8 mouse cellular contexts compared by ENCODE assay signal in genomic region chr17:29237772-29238420, GRCm38 (mm10). TPM values are rescaled to one million over a fixed set of nuclear protein-coding genes. Genes with fewer than 3 reads are reported as not detected.
DNase-seq lines count a peak whose midpoint lies in the region; ATAC-seq and TF ChIP-seq lines count a peak whose summit lies in the region.

Cpne5 (minus strand) TSS chr17:29238167.

- H3K9me3 ChIP-seq in kidney, postnatal 0 days (replicated peaks; ENCODE audit: low read length), result no peaks in the 10 kb centered on the region
- H3K9me3 ChIP-seq in embryonic facial prominence, embryonic 10.5 days, result no peaks in the 10 kb centered on the region
- H3K9me3 ChIP-seq in limb, embryonic 12.5 days, result no peaks in the 10 kb centered on the region
- H3K9me3 ChIP-seq in neural tube, embryonic 15.5 days (replicated peaks), result no peaks in the 10 kb centered on the region

- DNase-seq in kidney, postnatal 0 days (ENCODE audit: low spot score), result no peak
- no peak for DNase-seq in kidney, postnatal 14 days
- DNase-seq in embryonic facial prominence, embryonic 10.5 days (ENCODE audit: low spot score), result peak; percentile 53
- DNase-seq in urinary bladder, postnatal 14 days (ENCODE audit: low spot score), result no peak
- no peak for DNase-seq in cerebellum, postnatal 36 days

- peak within 1 kb of the TSS; percentile 54 for H3K9ac ChIP-seq in kidney, postnatal 0 days (ENCODE audit: low read depth, low read length)
- peak within 1 kb of the TSS; percentile 67 for H3K9ac ChIP-seq in limb, embryonic 12.5 days (replicated peaks)
- peak within 1 kb of the TSS; percentile 64 for H3K9ac ChIP-seq in neural tube, embryonic 15.5 days (replicated peaks)

- ATAC-seq in kidney, postnatal 0 days (replicated peaks; ENCODE audit: low FRiP score, low read depth), result peak; percentile 37; the same call in 1 of the 2 replicates
- peak; percentile 44 for ATAC-seq in granulocyte monocyte progenitor cell, adult 5-6 weeks (replicated peaks; ENCODE audit: poor library complexity, severe bottlenecking)
- no peak for ATAC-seq in limb, embryonic 12.5 days (ENCODE audit: insufficient number of reproducible peaks, insufficient read depth, low FRiP score, low TSS enrichment, low read depth)
- peak; percentile 87 for ATAC-seq in neural tube, embryonic 15.5 days (ENCODE audit: low FRiP score)

- no peaks in the 10 kb centered on the region for H3K36me3 ChIP-seq in kidney, postnatal 0 days (ENCODE audit: insufficient read depth, low read length)
- H3K36me3 ChIP-seq in embryonic facial prominence, embryonic 10.5 days (replicated peaks), result no peaks in the 10 kb centered on the region
- H3K36me3 ChIP-seq in limb, embryonic 12.5 days, result no peaks in the 10 kb centered on the region
- no peaks in the 10 kb centered on the region for H3K36me3 ChIP-seq in neural tube, embryonic 15.5 days

- H3K4me3 ChIP-seq in kidney, postnatal 0 days (replicated peaks; ENCODE audit: low read depth, low read length), result peak within 1 kb of the TSS; percentile 61
- peak within 1 kb of the TSS; percentile 80 for H3K4me3 ChIP-seq in embryonic facial prominence, embryonic 10.5 days
- H3K4me3 ChIP-seq in limb, embryonic 12.5 days (replicated peaks), result peak within 1 kb of the TSS; percentile 68
- peak within 1 kb of the TSS; percentile 64 for H3K4me3 ChIP-seq in neural tube, embryonic 15.5 days (replicated peaks)

- WGBS in kidney, postnatal 0 days, result 2% methylated on average over 52 of the region's 73 CpGs
- 1% methylated on average over 66 of the region's 73 CpGs for WGBS in embryonic facial prominence, embryonic 10.5 days
- WGBS in limb, embryonic 12.5 days, result 0% methylated on average over 71 of the region's 73 CpGs
- under 1% methylated on average over 69 of the region's 73 CpGs for WGBS in neural tube, embryonic 15.5 days

- peak within 1 kb of the TSS; percentile 100 for H3K4me2 ChIP-seq in kidney, postnatal 0 days (ENCODE audit: low read length)
- peak within 1 kb of the TSS; percentile 100 for H3K4me2 ChIP-seq in limb, embryonic 12.5 days
- H3K4me2 ChIP-seq in neural tube, embryonic 15.5 days, result peak within 1 kb of the TSS; percentile 99

- H3K27ac ChIP-seq in kidney, postnatal 0 days, result no peak within 1 kb of the TSS
- H3K27ac ChIP-seq in embryonic facial prominence, embryonic 10.5 days (replicated peaks), result peak within 1 kb of the TSS; percentile 75
- no peak within 1 kb of the TSS for H3K27ac ChIP-seq in limb, embryonic 12.5 days
- H3K27ac ChIP-seq in neural tube, embryonic 15.5 days (replicated peaks), result peak within 1 kb of the TSS; percentile 64

- peaks cover 8% of the 10 kb centered on the region; the same call in 1 of the 2 replicates for H3K27me3 ChIP-seq in kidney, postnatal 0 days (ENCODE audit: insufficient read depth, low read length)
- H3K27me3 ChIP-seq in embryonic facial prominence, embryonic 10.5 days (replicated peaks; ENCODE audit: low read depth, poor library complexity, severe bottlenecking), result peaks cover 86% of the 10 kb centered on the region
- peaks cover 71% of the 10 kb centered on the region for H3K27me3 ChIP-seq in limb, embryonic 12.5 days
- H3K27me3 ChIP-seq in neural tube, embryonic 15.5 days (replicated peaks), result peaks cover 21% of the 10 kb centered on the region

- peaks cover 7% of the 10 kb centered on the region; the same call in 1 of the 2 replicates for H3K4me1 ChIP-seq in kidney, postnatal 0 days (replicated peaks; ENCODE audit: insufficient read depth, low read length)
- H3K4me1 ChIP-seq in embryonic facial prominence, embryonic 10.5 days, result peaks cover 39% of the 10 kb centered on the region
- H3K4me1 ChIP-seq in limb, embryonic 12.5 days (replicated peaks), result peaks cover 23% of the 10 kb centered on the region
- H3K4me1 ChIP-seq in neural tube, embryonic 15.5 days, result peaks cover 36% of the 10 kb centered on the region

- no peak for TF ChIP-seq CTCF in kidney, postnatal 0 days (IDR thresholded peaks at IDR 0.05; ENCODE audit: low read depth)

RNA-seq across cellular contexts. Expression of gene Cpne5, which starts in this region (rescaled TPM):
- 5.3 and 5.8 TPM in 2 replicates for polyA plus RNA-seq in kidney, postnatal 0 days (2015; fragmentation: Nextera tagmentation; extraction: Ambion mirVana)
- 3.6 and 4.7 TPM in 2 replicates for polyA plus RNA-seq in embryonic facial prominence, embryonic 10.5 days (2016; fragmentation: Nextera tagmentation; extraction: Ambion mirVana)
- total RNA-seq in granulocyte monocyte progenitor cell, adult 5-6 weeks (2014; fragmentation: Nextera tagmentation), result 5.9 and 6.3 TPM in 2 replicates
- total RNA-seq in granulocyte monocyte progenitor cell, adult 5-6 weeks (2017), result 1.7 and 14.3 TPM in 2 replicates
- 5.6 and 6.4 TPM in 2 replicates for polyA plus RNA-seq in limb, embryonic 12.5 days (2016; fragmentation: Nextera tagmentation; extraction: Ambion mirVana)
- polyA plus RNA-seq in neural tube, embryonic 15.5 days (2015; fragmentation: Nextera tagmentation; extraction: Ambion mirVana), result 56.0 and 61.2 TPM in 2 replicates

Comparison
In these comparisons a context has a peak if more than half of its experiments do, and no peak if none do; other contexts are left out.
1. H3K27ac ChIP-seq: peak in embryonic facial prominence, embryonic 10.5 days (single experiment) and neural tube, embryonic 15.5 days (single experiment); none in kidney, postnatal 0 days (single experiment) and limb, embryonic 12.5 days (single experiment).
2. Peak in every context shown above with its lines, with median percentiles within 50 percentile points of each other: H3K4me2 ChIP-seq, H3K4me3 ChIP-seq and H3K9ac ChIP-seq.